Mouse (Mus musculus): ENCODE data around the gene Mrc2.

- TF ChIP-seq CTCF (IDR thresholded peaks at IDR 0.05; ENCODE audit: low read depth), result no peak
- TF ChIP-seq EP300 (IDR thresholded peaks at IDR 0.05; ENCODE audit: low read depth), result no peak
Observed at GRCm38 (mm10) chr11:105316121-105316520, 23.7 kb downstream of the Mrc2 start.
